Mouse (Mus musculus): ENCODE results near the gene Rap2a. TPM values are rescaled to one million over a fixed set of nuclear protein-coding genes. Genes with fewer than 3 reads are reported as not detected.

Rap2a gene
- polyA plus RNA-seq, 1 experiment from 2014 or later, result 8.3 TPM

- no peak for ATAC-seq
- no peak for TF ChIP-seq CTCF (IDR thresholded peaks at IDR 0.05; ENCODE audit: low read depth)
- 73% methylated on average over 2 of the region's 2 CpGs for WGBS
These were observed 47.4 kb downstream of the Rap2a start for GRCm38 (mm10) chr14:120525644-120526043.

DNA sequence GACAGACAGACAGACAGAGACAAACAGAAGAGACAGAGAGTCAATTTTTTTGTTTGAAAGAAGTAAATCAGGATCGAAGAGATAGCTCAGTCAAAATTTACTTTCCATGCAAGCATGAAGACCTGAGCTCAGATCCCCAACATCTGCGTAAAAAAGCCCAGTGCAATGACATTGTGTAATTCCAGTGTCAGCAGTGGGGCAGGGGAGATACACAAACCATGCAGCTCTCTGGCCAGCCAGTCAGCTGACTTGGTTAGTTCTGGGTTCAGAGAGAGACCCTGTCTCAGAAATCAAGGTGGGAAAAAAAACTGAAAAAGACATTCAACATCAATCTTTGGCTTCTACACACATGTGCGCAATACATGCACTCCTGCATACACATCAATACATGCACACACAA is 55.1 kb downstream of the Rap2a start:
- no peaks in the 10 kb centered on the region for H3K4me1 ChIP-seq (replicated peaks; ENCODE audit: control insufficient read depth, insufficient read depth, low read length)
- H3K9ac ChIP-seq (ENCODE audit: low read depth, low read length), result no peak overlapping the region
- H3K36me3 ChIP-seq (ENCODE audit: control insufficient read depth, insufficient read depth), result no peaks in the 10 kb centered on the region
- H3K4me3 ChIP-seq (ENCODE audit: low read depth, low read length), result no peak overlapping the region
- H3K27me3 ChIP-seq (replicated peaks; ENCODE audit: control insufficient read depth, insufficient read depth, low read length), result no peaks in the 10 kb centered on the region
- H3K27ac ChIP-seq (ENCODE audit: low read depth, low read length), result no peak overlapping the region
- no peak for TF ChIP-seq CTCF (IDR thresholded peaks at IDR 0.05; ENCODE audit: low read depth)
- no peaks in the 10 kb centered on the region for H3K9me3 ChIP-seq (ENCODE audit: control insufficient read depth)
- ATAC-seq, result no peak
- no peak overlapping the region for H3K4me2 ChIP-seq (replicated peaks; ENCODE audit: low read depth)
- 96% methylated on average over 3 of the region's 3 CpGs for WGBS

More at GRCm38 (mm10) chr14:120525644-120526043, 47.4 kb downstream of the Rap2a start:
- H3K9ac ChIP-seq (ENCODE audit: low read depth, low read length), result no peak overlapping the region
- H3K4me1 ChIP-seq (replicated peaks; ENCODE audit: control insufficient read depth, insufficient read depth, low read length), result no peaks in the 10 kb centered on the region
- H3K4me2 ChIP-seq (replicated peaks; ENCODE audit: low read depth), result no peak overlapping the region
- no peaks in the 10 kb centered on the region for H3K36me3 ChIP-seq (ENCODE audit: control insufficient read depth, insufficient read depth)
- no peak overlapping the region for H3K27ac ChIP-seq (ENCODE audit: low read depth, low read length)
- no peaks in the 10 kb centered on the region for H3K27me3 ChIP-seq (replicated peaks; ENCODE audit: control insufficient read depth, insufficient read depth, low read length)
- H3K4me3 ChIP-seq (ENCODE audit: low read depth, low read length), result no peak overlapping the region
- H3K9me3 ChIP-seq (ENCODE audit: control insufficient read depth), result no peaks in the 10 kb centered on the region

GRCm38 (mm10) chr14:120534841-120535271 is 56.6 kb downstream of the Rap2a start:
- no peaks in the 10 kb centered on the region for H3K36me3 ChIP-seq (ENCODE audit: control insufficient read depth, insufficient read depth)
- H3K9ac ChIP-seq (ENCODE audit: low read depth, low read length), result no peak overlapping the region
- H3K9me3 ChIP-seq (ENCODE audit: control insufficient read depth), result no peaks in the 10 kb centered on the region
- no peak overlapping the region for H3K4me2 ChIP-seq (replicated peaks; ENCODE audit: low read depth)
- H3K27me3 ChIP-seq (replicated peaks; ENCODE audit: control insufficient read depth, insufficient read depth, low read length), result no peaks in the 10 kb centered on the region
- no peak overlapping the region for H3K27ac ChIP-seq (ENCODE audit: low read depth, low read length)
- no peak overlapping the region for H3K4me3 ChIP-seq (ENCODE audit: low read depth, low read length)
- no peaks in the 10 kb centered on the region for H3K4me1 ChIP-seq (replicated peaks; ENCODE audit: control insufficient read depth, insufficient read depth, low read length)
- 47% methylated on average over 3 of the region's 3 CpGs for WGBS
- no peak for TF ChIP-seq CTCF (IDR thresholded peaks at IDR 0.05; ENCODE audit: low read depth)
- ATAC-seq, result no peak

DNA sequence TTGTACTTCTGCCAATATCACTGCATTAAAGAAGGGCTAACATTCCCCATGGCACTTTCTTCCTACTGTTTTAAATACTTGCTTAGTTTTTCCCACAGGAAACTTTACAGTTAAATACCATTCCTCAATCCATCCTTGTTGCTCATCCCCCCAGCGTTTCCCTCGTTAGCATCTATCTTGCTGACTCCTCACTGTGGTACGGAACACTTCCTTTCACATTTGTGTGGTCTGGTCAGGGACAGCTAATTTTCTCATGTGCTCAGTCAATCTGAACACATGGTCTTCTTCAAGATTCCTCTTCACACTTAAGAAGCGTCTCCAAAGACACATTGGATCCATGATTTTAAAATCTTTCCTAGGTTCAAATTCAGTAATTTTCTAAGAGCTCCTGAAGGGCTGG is 57.2 kb downstream of the Rap2a start:
- WGBS, result 61% methylated on average over 4 of the region's 4 CpGs
- H3K4me2 ChIP-seq (replicated peaks; ENCODE audit: low read depth), result no peak overlapping the region
- no peak for TF ChIP-seq CTCF (IDR thresholded peaks at IDR 0.05; ENCODE audit: low read depth)
- no peak overlapping the region for H3K4me3 ChIP-seq (ENCODE audit: low read depth, low read length)
- H3K36me3 ChIP-seq (ENCODE audit: control insufficient read depth, insufficient read depth), result no peaks in the 10 kb centered on the region
- no peak overlapping the region for H3K9ac ChIP-seq (ENCODE audit: low read depth, low read length)
- ATAC-seq, result no peak
- no peaks in the 10 kb centered on the region for H3K4me1 ChIP-seq (replicated peaks; ENCODE audit: control insufficient read depth, insufficient read depth, low read length)
- no peaks in the 10 kb centered on the region for H3K27me3 ChIP-seq (replicated peaks; ENCODE audit: control insufficient read depth, insufficient read depth, low read length)
- H3K27ac ChIP-seq (ENCODE audit: low read depth, low read length), result peak overlapping the region; percentile 55; the same call in 1 of the 2 replicates
- no peaks in the 10 kb centered on the region for H3K9me3 ChIP-seq (ENCODE audit: control insufficient read depth)

GRCm38 (mm10) chr14:120535924-120536323 is 57.7 kb downstream of the Rap2a start:
- H3K27me3 ChIP-seq (replicated peaks; ENCODE audit: control insufficient read depth, insufficient read depth, low read length), result no peaks in the 10 kb centered on the region
- 70% methylated on average over 3 of the region's 3 CpGs for WGBS
- no peak for TF ChIP-seq CTCF (IDR thresholded peaks at IDR 0.05; ENCODE audit: low read depth)
- peak overlapping the region; percentile 55; the same call in 1 of the 2 replicates for H3K27ac ChIP-seq (ENCODE audit: low read depth, low read length)
- no peaks in the 10 kb centered on the region for H3K4me1 ChIP-seq (replicated peaks; ENCODE audit: control insufficient read depth, insufficient read depth, low read length)
- ATAC-seq, result no peak
- H3K4me3 ChIP-seq (ENCODE audit: low read depth, low read length), result no peak overlapping the region
- H3K36me3 ChIP-seq (ENCODE audit: control insufficient read depth, insufficient read depth), result no peaks in the 10 kb centered on the region
- no peak overlapping the region for H3K4me2 ChIP-seq (replicated peaks; ENCODE audit: low read depth)
- no peaks in the 10 kb centered on the region for H3K9me3 ChIP-seq (ENCODE audit: control insufficient read depth)
- H3K9ac ChIP-seq (ENCODE audit: low read depth, low read length), result no peak overlapping the region

GRCm38 (mm10) chr14:120539128-120539527 is 60.9 kb downstream of the Rap2a start:
- TF ChIP-seq CTCF (IDR thresholded peaks at IDR 0.05; ENCODE audit: low read depth), result no peak
- ATAC-seq, result no peak
- Histone ChIP-seq H3K9me3 (ENCODE audit: control insufficient read depth) (no peaks in the 10 kb centered on the region), H3K4me1 (replicated peaks; ENCODE audit: control insufficient read depth, insufficient read depth, low read length) (no peaks in the 10 kb centered on the region), H3K9ac (ENCODE audit: low read depth, low read length) (no peak overlapping the region), H3K27me3 (replicated peaks; ENCODE audit: control insufficient read depth, insufficient read depth, low read length) (no peaks in the 10 kb centered on the region), H3K27ac (ENCODE audit: low read depth, low read length) (no peak overlapping the region), H3K36me3 (ENCODE audit: control insufficient read depth, insufficient read depth) (no peaks in the 10 kb centered on the region), H3K4me2 (replicated peaks; ENCODE audit: low read depth) (no peak overlapping the region), H3K4me3 (ENCODE audit: low read depth, low read length) (no peak overlapping the region)
- 80% methylated on average over 2 of the region's 2 CpGs for WGBS

DNA sequence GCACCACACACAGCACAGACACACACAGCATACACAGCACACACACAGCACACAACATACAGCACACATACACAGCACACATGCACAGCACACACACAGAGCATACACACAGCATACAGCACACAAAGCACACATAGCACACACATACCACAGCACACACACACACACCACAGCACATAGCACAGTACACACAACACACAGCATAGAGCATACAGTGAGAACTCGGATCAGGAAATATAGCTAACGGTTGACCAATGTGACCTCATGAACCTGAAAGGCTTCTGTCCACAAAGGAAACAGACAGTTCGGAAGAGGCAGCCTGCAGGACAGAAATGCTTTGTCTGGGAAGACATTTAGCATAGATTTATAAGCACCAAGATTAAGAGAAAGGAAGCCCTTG is 61.4 kb downstream of the Rap2a start:
- no peak overlapping the region for H3K27ac ChIP-seq (ENCODE audit: low read depth, low read length)
- H3K4me3 ChIP-seq (ENCODE audit: low read depth, low read length), result no peak overlapping the region
- TF ChIP-seq CTCF (IDR thresholded peaks at IDR 0.05; ENCODE audit: low read depth), result no peak
- no peaks in the 10 kb centered on the region for H3K27me3 ChIP-seq (replicated peaks; ENCODE audit: control insufficient read depth, insufficient read depth, low read length)
- no peaks in the 10 kb centered on the region for H3K36me3 ChIP-seq (ENCODE audit: control insufficient read depth, insufficient read depth)
- no peaks in the 10 kb centered on the region for H3K4me1 ChIP-seq (replicated peaks; ENCODE audit: control insufficient read depth, insufficient read depth, low read length)
- no peak for ATAC-seq
- H3K9me3 ChIP-seq (ENCODE audit: control insufficient read depth), result no peaks in the 10 kb centered on the region
- WGBS, result 62% methylated on average over 3 of the region's 3 CpGs
- no peak overlapping the region for H3K4me2 ChIP-seq (replicated peaks; ENCODE audit: low read depth)
- H3K9ac ChIP-seq (ENCODE audit: low read depth, low read length), result no peak overlapping the region
